Mouse (Mus musculus) neutrophil, adult 59 days (primary cell): ENCODE data around the gene Olfr1102. TPM values are rescaled to one million over a fixed set of nuclear protein-coding genes. Genes with fewer than 3 reads are reported as not detected.

Source experiments
- total RNA-seq, 2 experiments: library from RNA; stranded (reverse); gene quantifications; 1 replicate in 1 of 2; 2 replicates in 1 of 2; pipeline ENCODE4 v1.2.4; 2023

The Olfr1102 gene
- total RNA-seq, result not detected

GRCm38 (mm10) chr2:86998098-86998497, at the start of gene Olfr1102:
Gene Olfr1102 (plus strand): TSS chr2:86998398.

GRCm38 (mm10) chr2:86960593-86960992, 37.6 kb upstream of the Olfr1102 start, which contains the start of gene Olfr1099:
Gene Olfr1099 (minus strand): TSS chr2:86960693.

GRCm38 (mm10) chr2:86979854-86980253, 18.3 kb upstream of the Olfr1102 start, which contains the start of gene Olfr1100:
Gene Olfr1100 (minus strand): TSS chr2:86979954.

GRCm38 (mm10) chr2:86991121-86991520, 7.1 kb upstream of the Olfr1102 start, which contains the start of gene Olfr1101:
Gene Olfr1101 (minus strand): TSS chr2:86991221.

GRCm38 (mm10) chr2:87026980-87027379, 28.8 kb downstream of the Olfr1102 start, which contains the start of gene Olfr1104:
Gene Olfr1104 (minus strand): TSS chr2:87027080.

GRCm38 (mm10) chr2:87036431-87036830, 38.2 kb downstream of the Olfr1102 start, which contains the start of gene Olfr1105:
Gene Olfr1105 (minus strand): TSS chr2:87036531.

GRCm38 (mm10) chr2:87052173-87052572, 54.0 kb downstream of the Olfr1102 start, which contains the start of gene Olfr1106:
Gene Olfr1106 (minus strand): TSS chr2:87052273.

Other genes with a start within 250 kb of the Olfr1102 start
- gene Olfr1090, start 239.4 kb upstream of the Olfr1102 start, total RNA-seq, result not detected
- gene Olfr1093, start 215.9 kb upstream of the Olfr1102 start, total RNA-seq, result not detected
- gene Olfr141, start 188.4 kb upstream of the Olfr1102 start, total RNA-seq, result not detected
- not detected for gene Olfr1094, start 173.7 kb upstream of the Olfr1102 start, total RNA-seq
- gene Olfr1095, start 146.7 kb upstream of the Olfr1102 start, total RNA-seq, result not detected
- gene Gm13723, start 123.6 kb upstream of the Olfr1102 start, total RNA-seq, result not detected
- gene Olfr1097, start 106.2 kb upstream of the Olfr1102 start, total RNA-seq, result not detected
- not detected for gene Olfr1098, start 73.9 kb upstream of the Olfr1102 start, total RNA-seq
- not detected for gene Olfr1099, start 37.7 kb upstream of the Olfr1102 start, total RNA-seq
- gene Olfr1100, start 18.4 kb upstream of the Olfr1102 start, total RNA-seq, result not detected
- gene Olfr1101, start 7.2 kb upstream of the Olfr1102 start, total RNA-seq, result not detected
- not detected for gene Olfr1104, start 28.7 kb downstream of the Olfr1102 start, total RNA-seq
- not detected for gene Olfr1105, start 38.1 kb downstream of the Olfr1102 start, total RNA-seq
- gene Olfr1106, start 53.9 kb downstream of the Olfr1102 start, total RNA-seq, result not detected
- gene Olfr1107, start 77.4 kb downstream of the Olfr1102 start, total RNA-seq, result not detected
- not detected for gene Olfr1109, start 97.6 kb downstream of the Olfr1102 start, total RNA-seq
- gene Olfr259, start 116.2 kb downstream of the Olfr1102 start, total RNA-seq, result not detected
- not detected for gene Olfr1110, start 141.9 kb downstream of the Olfr1102 start, total RNA-seq
- not detected for gene Olfr1111, start 154.2 kb downstream of the Olfr1102 start, total RNA-seq
- not detected for gene Olfr1112, start 189.4 kb downstream of the Olfr1102 start, total RNA-seq
- gene Olfr1113, start 210.6 kb downstream of the Olfr1102 start, total RNA-seq, result not detected
- gene Olfr1115, start 249.6 kb downstream of the Olfr1102 start, total RNA-seq, result not detected